Mouse (Mus musculus) kidney, embryonic 14.5 days (tissue): Measurements from ENCODE around the gene Cln3. TPM values are rescaled to one million over a fixed set of nuclear protein-coding genes. Genes with fewer than 3 reads are reported as not detected.

Source experiments
- ATAC-seq: fragments of 200-750 bp; cut with Nextera tagmentation; 2 replicates; pipeline ENCODE4 v1.8.0; 2017; ENCODE audit warnings: moderate number of reproducible peaks, mild to moderate bottlenecking, moderate TSS enrichment, moderate library complexity; ENCODE audit not compliant: low FRiP score, low TSS enrichment
- H3K27ac ChIP-seq: fragments of 300-500 bp; sonication (generic); 2 replicates; pipeline ENCODE4 v1.5.1; 2014; ENCODE audit warnings: low read depth, mild to moderate bottlenecking, low read length, moderate library complexity, mixed read lengths
- H3K27me3 ChIP-seq: fragments of 300-500 bp; sonication (generic); 2 replicates; pipeline ENCODE4 v1.6.1; 2014; ENCODE audit warnings: mild to moderate bottlenecking, low read length; ENCODE audit not compliant: control insufficient read depth, insufficient read depth
- H3K36me3 ChIP-seq: fragments of 300-500 bp; sonication (generic); 2 replicates; pipeline ENCODE4 v1.6.1; 2014; ENCODE audit warnings: low read length, mixed read lengths; ENCODE audit not compliant: control insufficient read depth, insufficient read depth
- H3K4me1 ChIP-seq: fragments of 300-500 bp; sonication (generic); 2 replicates; pipeline ENCODE4 v1.6.1; 2014; ENCODE audit warnings: low read length, mixed read lengths; ENCODE audit not compliant: control insufficient read depth, insufficient read depth
- H3K4me2 ChIP-seq: fragments of 300-500 bp; sonication (generic); replicated peaks from 2 replicates; pipeline ENCODE4 v1.6.1; 2014; ENCODE audit warnings: low read depth, mild to moderate bottlenecking, low read length
- H3K4me3 ChIP-seq: fragments of 300-500 bp; sonication (generic); 2 replicates; pipeline ENCODE4 v1.5.1; 2014; ENCODE audit warnings: mild to moderate bottlenecking, low read length
- H3K9ac ChIP-seq: fragments of 300-500 bp; sonication (generic); 2 replicates; pipeline ENCODE4 v1.6.1; 2014; ENCODE audit warnings: low read depth, mild to moderate bottlenecking, low read length, moderate library complexity
- H3K9me3 ChIP-seq: fragments of 300-500 bp; sonication (generic); 2 replicates; pipeline ENCODE4 v1.6.1; 2016; ENCODE audit warnings: low read length; ENCODE audit not compliant: control insufficient read depth
- WGBS: fragments of 180-500 bp; shearing (Covaris S2); extraction: QIAGEN DNeasy Blood & Tissue Kit; methylation state at CpG from one replicate; pipeline ENCODE4 v1.1.7; 2014; 5-methylcytosine and 5-hydroxymethylcytosine counted together
- polyA plus RNA-seq: library from polyadenylated mRNA; unstranded; fragments of >200 nt; fragmentation: Nextera tagmentation; extraction: Ambion mirVana; gene quantifications from 2 replicates; pipeline ENCODE4 v1.2.1, GENCODE M21; 2014

The Cln3 gene
- polyA plus RNA-seq, 1 experiment from 2014 or later, result 30.4 TPM

GRCm38 (mm10) chr7:126601896-126602295 lies 16.3 kb upstream of the Cln3 start:
- Histone ChIP-seq H3K9me3 (no peaks in the 10 kb centered on the region), H3K4me1 (no peaks in the 10 kb centered on the region), H3K36me3 (no peaks in the 10 kb centered on the region), H3K9ac (no peak overlapping the region), H3K27me3 (no peaks in the 10 kb centered on the region), H3K27ac (no peak overlapping the region), H3K4me3 (no peak overlapping the region), H3K4me2 (no peak overlapping the region)
- no peak for ATAC-seq
- 57% methylated on average over 4 of the region's 5 CpGs for WGBS

GRCm38 (mm10) chr7:126598919-126599318 lies 13.3 kb upstream of the Cln3 start:
- Histone ChIP-seq H3K4me2 (no peak overlapping the region), H3K9me3 (no peaks in the 10 kb centered on the region), H3K4me3 (no peak overlapping the region), H3K27ac (no peak overlapping the region), H3K27me3 (no peaks in the 10 kb centered on the region), H3K9ac (no peak overlapping the region), H3K36me3 (no peaks in the 10 kb centered on the region), H3K4me1 (no peaks in the 10 kb centered on the region)
- WGBS, result 86% methylated on average over 6 of the region's 6 CpGs
- no peak for ATAC-seq

- Histone ChIP-seq H3K9me3 (no peaks in the 10 kb centered on the region), H3K27ac (no peak overlapping the region), H3K4me1 (no peaks in the 10 kb centered on the region), H3K9ac (no peak overlapping the region), H3K4me2 (no peak overlapping the region), H3K4me3 (no peak overlapping the region), H3K36me3 (no peaks in the 10 kb centered on the region), H3K27me3 (no peaks in the 10 kb centered on the region)
- no peak for ATAC-seq
- 67% methylated on average over 6 of the region's 6 CpGs for WGBS
Observed at GRCm38 (mm10) chr7:126596414-126596813, 10.8 kb upstream of the Cln3 start.

GRCm38 (mm10) chr7:126595890-126596289 lies 10.3 kb upstream of the Cln3 start:
- Histone ChIP-seq H3K36me3 (no peaks in the 10 kb centered on the region), H3K27me3 (no peaks in the 10 kb centered on the region), H3K4me1 (no peaks in the 10 kb centered on the region), H3K9ac (no peak overlapping the region), H3K27ac (no peak overlapping the region), H3K9me3 (no peaks in the 10 kb centered on the region), H3K4me3 (no peak overlapping the region), H3K4me2 (no peak overlapping the region)
- ATAC-seq, result no peak
- WGBS, result 88% methylated on average over 5 of the region's 5 CpGs

GRCm38 (mm10) chr7:126594862-126595561 lies 9.4 kb upstream of the Cln3 start, which contains the start of gene Il27:
Gene Il27, minus strand, starts transcription at chr7:126594941.
- Histone ChIP-seq H3K27me3 (no peaks in the 10 kb centered on the region), H3K9me3 (no peaks in the 10 kb centered on the region), H3K9ac (no peak within 1 kb of the TSS), H3K4me1 (no peaks in the 10 kb centered on the region), H3K4me2 (no peak within 1 kb of the TSS), H3K4me3 (no peak within 1 kb of the TSS), H3K36me3 (no peaks in the 10 kb centered on the region), H3K27ac (no peak within 1 kb of the TSS)
- 79% methylated on average over 11 of the region's 11 CpGs for WGBS
- no peak for ATAC-seq

GRCm38 (mm10) chr7:126587779-126588178 lies 2.2 kb upstream of the Cln3 start:
- Histone ChIP-seq H3K4me2 (peak overlapping the region; percentile 26; the same call in 1 of the 2 replicates), H3K4me3 (no peak overlapping the region), H3K9me3 (no peaks in the 10 kb centered on the region), H3K36me3 (no peaks in the 10 kb centered on the region), H3K4me1 (no peaks in the 10 kb centered on the region; the same call in 1 of the 2 replicates), H3K9ac (peak overlapping the region; percentile 38), H3K27me3 (no peaks in the 10 kb centered on the region), H3K27ac (no peak overlapping the region)
- ATAC-seq, result peak; percentile 59
- WGBS, result 6% methylated on average over 16 of the region's 16 CpGs

GRCm38 (mm10) chr7:126586839-126587238 lies 1.2 kb upstream of the Cln3 start:
- Histone ChIP-seq H3K4me1 (no peaks in the 10 kb centered on the region; the same call in 1 of the 2 replicates), H3K4me3 (no peak overlapping the region), H3K4me2 (no peak overlapping the region), H3K27ac (no peak overlapping the region), H3K9ac (0 out of 2 replicates have a peak overlapping the region, but pooled peaks have one; percentile 38), H3K27me3 (no peaks in the 10 kb centered on the region), H3K36me3 (no peaks in the 10 kb centered on the region), H3K9me3 (no peaks in the 10 kb centered on the region)
- no peak for ATAC-seq
- 33% methylated on average over 8 of the region's 8 CpGs for WGBS

- ATAC-seq, result no peak
- Histone ChIP-seq H3K27ac (no peak within 1 kb of the TSS), H3K4me1 (no peaks in the 10 kb centered on the region; the same call in 1 of the 2 replicates), H3K4me3 (peak within 1 kb of the TSS; percentile 55), H3K4me2 (peak within 1 kb of the TSS; percentile 55; the same call in 1 of the 2 replicates), H3K9me3 (no peaks in the 10 kb centered on the region), H3K9ac (0 out of 2 replicates have a peak within 1 kb of the TSS, but pooled peaks have one; percentile 57), H3K27me3 (no peaks in the 10 kb centered on the region), H3K36me3 (no peaks in the 10 kb centered on the region)
- WGBS, result 76% methylated on average over 8 of the region's 8 CpGs
Observed at GRCm38 (mm10) chr7:126584506-126584977, 1.1 kb downstream of the Cln3 start, which contains the start of gene Apobr. Gene Apobr, plus strand, starts transcription at chr7:126584942.

GRCm38 (mm10) chr7:126583761-126584160 lies 1.9 kb downstream of the Cln3 start:
- WGBS, result 54% methylated on average over 6 of the region's 6 CpGs
- Histone ChIP-seq H3K4me1 (no peaks in the 10 kb centered on the region; the same call in 1 of the 2 replicates), H3K4me2 (peak overlapping the region; percentile 55), H3K4me3 (peak overlapping the region; percentile 55), H3K36me3 (peaks cover 1% of the 10 kb centered on the region; the same call in 1 of the 2 replicates), H3K27me3 (no peaks in the 10 kb centered on the region), H3K27ac (no peak overlapping the region), H3K9ac (0 out of 2 replicates have a peak overlapping the region, but pooled peaks have one; percentile 57), H3K9me3 (no peaks in the 10 kb centered on the region)
- ATAC-seq, result no peak
